Mouse (Mus musculus): ENCODE data around the gene Gm20708.

Gm20708 gene

GRCm38 (mm10) chr11:117809407-117810311, at the start of gene Gm20708, which contains the start of gene Syngr2:
TSS of gene Gm20708 (plus strand) at chr11:117809668.
TSS of gene Syngr2 (plus strand) at chr11:117809668.
- peak; percentile 38 for DNase-seq (ENCODE audit: extremely low read depth, low read depth)

- DNase-seq (ENCODE audit: extremely low read depth, low read depth), result no peak
Observed at GRCm38 (mm10) chr11:117760374-117761119, 48.9 kb upstream of the Gm20708 start.

- DNase-seq (ENCODE audit: extremely low read depth, low read depth), result no peak
Observed at GRCm38 (mm10) chr11:117761801-117762200, 47.7 kb upstream of the Gm20708 start.

- no peak for DNase-seq (ENCODE audit: extremely low read depth, low read depth)
Observed at GRCm38 (mm10) chr11:117762246-117762645, 47.2 kb upstream of the Gm20708 start.

GRCm38 (mm10) chr11:117764319-117764718, 45.1 kb upstream of the Gm20708 start:
- DNase-seq (ENCODE audit: extremely low read depth, low read depth), result no peak

- no peak for DNase-seq (ENCODE audit: extremely low read depth, low read depth)
Observed at GRCm38 (mm10) chr11:117765361-117765760, 44.1 kb upstream of the Gm20708 start.

GRCm38 (mm10) chr11:117766275-117766674, 43.2 kb upstream of the Gm20708 start:
- DNase-seq (ENCODE audit: extremely low read depth, low read depth), result no peak

GRCm38 (mm10) chr11:117768725-117769682, 40.5 kb upstream of the Gm20708 start:
- no peak for DNase-seq (ENCODE audit: extremely low read depth, low read depth)

GRCm38 (mm10) chr11:117769683-117770047, 39.8 kb upstream of the Gm20708 start:
- no peak for DNase-seq (ENCODE audit: extremely low read depth, low read depth)

GRCm38 (mm10) chr11:117770407-117770806, 39.1 kb upstream of the Gm20708 start:
- no peak for DNase-seq (ENCODE audit: extremely low read depth, low read depth)

GRCm38 (mm10) chr11:117772352-117772751, 37.1 kb upstream of the Gm20708 start:
- DNase-seq (ENCODE audit: extremely low read depth, low read depth), result no peak

- no peak for DNase-seq (ENCODE audit: extremely low read depth, low read depth)
Observed at GRCm38 (mm10) chr11:117774925-117775324, 34.5 kb upstream of the Gm20708 start.

- no peak for DNase-seq (ENCODE audit: extremely low read depth, low read depth)
Observed at GRCm38 (mm10) chr11:117775540-117775939, 33.9 kb upstream of the Gm20708 start.

- DNase-seq (ENCODE audit: extremely low read depth, low read depth), result no peak
Observed at GRCm38 (mm10) chr11:117776085-117776792, 33.2 kb upstream of the Gm20708 start.

- DNase-seq (ENCODE audit: extremely low read depth, low read depth), result no peak
Observed at GRCm38 (mm10) chr11:117777111-117777510, 32.4 kb upstream of the Gm20708 start.

GRCm38 (mm10) chr11:117778031-117778430, 31.4 kb upstream of the Gm20708 start:
- DNase-seq (ENCODE audit: extremely low read depth, low read depth), result no peak

- DNase-seq (ENCODE audit: extremely low read depth, low read depth), result no peak
Observed at GRCm38 (mm10) chr11:117778851-117779433, 30.5 kb upstream of the Gm20708 start.

GRCm38 (mm10) chr11:117779434-117780198, 29.9 kb upstream of the Gm20708 start:
- no peak for DNase-seq (ENCODE audit: extremely low read depth, low read depth)

GRCm38 (mm10) chr11:117780199-117780515, 29.3 kb upstream of the Gm20708 start:
- DNase-seq (ENCODE audit: extremely low read depth, low read depth), result no peak

Measured in MEL-GATA-1-ER (cell line).